Mouse (Mus musculus) heart, embryonic 10.5 days (tissue): Measurements from ENCODE around the gene Exosc8. TPM values are rescaled to one million over a fixed set of nuclear protein-coding genes. Genes with fewer than 3 reads are reported as not detected.
"Not testable (repeated sequence)": the region's sequence is repeated elsewhere in the genome, so short reads cannot be mapped to it uniquely, and the experiment has no call there.

Experiments
- DNase-seq: peaks from one replicate; pipeline ENCODE4 v3.0.0-alpha.2; 2017; ENCODE audit warnings: low spot score
- H3K27ac ChIP-seq: fragments of 300-500 bp; sonication (generic); 2 replicates; pipeline ENCODE4 v1.5.1; 2016; ENCODE audit warnings: mild to moderate bottlenecking
- H3K27me3 ChIP-seq: fragments of 300-500 bp; sonication (generic); 2 replicates; pipeline ENCODE4 v1.6.1; 2016; ENCODE audit warnings: mild to moderate bottlenecking; ENCODE audit not compliant: poor library complexity, insufficient read depth, severe bottlenecking
- H3K36me3 ChIP-seq: fragments of 300-500 bp; sonication (generic); 2 replicates; pipeline ENCODE4 v1.6.1; 2016; ENCODE audit warnings: mild to moderate bottlenecking, moderate library complexity
- H3K4me1 ChIP-seq: fragments of 300-500 bp; sonication (generic); 2 replicates; pipeline ENCODE4 v1.6.1; 2016; ENCODE audit warnings: mild to moderate bottlenecking
- H3K4me3 ChIP-seq: fragments of 300-500 bp; sonication (generic); 2 replicates; pipeline ENCODE4 v1.5.1; 2016; ENCODE audit warnings: mild to moderate bottlenecking, moderate library complexity
- H3K9me3 ChIP-seq: fragments of 300-500 bp; sonication (generic); 2 replicates; pipeline ENCODE4 v1.6.1; 2016; ENCODE audit warnings: mild to moderate bottlenecking, moderate library complexity
- WGBS: fragments of 180-500 bp; shearing (Covaris S2); methylation state at CpG from one replicate; pipeline ENCODE4 v1.1.7; 2016; 5-methylcytosine and 5-hydroxymethylcytosine counted together
- polyA plus RNA-seq: library from polyadenylated mRNA; unstranded; fragments of >200 nt; fragmentation: Nextera tagmentation; extraction: Ambion mirVana; gene quantifications from 2 replicates; pipeline ENCODE4 v1.2.1, GENCODE M21; 2016

Exosc8 gene
- polyA plus RNA-seq, 1 experiment from 2014 or later = 156 TPM

DNA sequence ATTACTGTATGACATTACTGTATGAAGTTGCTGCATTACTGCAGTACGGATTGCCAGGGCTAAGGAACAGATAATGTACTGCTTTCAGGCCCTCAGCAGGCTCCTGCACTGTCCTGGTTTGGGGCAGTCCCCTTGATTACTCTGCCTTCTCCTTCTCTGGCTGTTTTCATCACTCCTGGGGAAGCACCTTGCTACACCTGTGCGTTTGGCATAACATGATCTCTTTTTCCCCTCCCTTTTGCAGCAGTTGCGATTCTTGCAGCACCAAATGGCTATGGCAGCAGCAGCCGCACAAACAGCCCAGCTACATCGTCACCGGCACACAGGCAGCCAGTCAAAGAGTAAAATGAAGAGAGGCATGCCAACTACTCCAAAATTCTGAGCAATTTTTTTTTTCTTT is 7.1 kb downstream of the Exosc8 start:
- no peaks in the 10 kb centered on the region for H3K4me1 ChIP-seq
- no peaks in the 10 kb centered on the region for H3K27me3 ChIP-seq
- no peak overlapping the region for H3K27ac ChIP-seq
- 87% methylated on average over 6 of the region's 6 CpGs for WGBS
- no peak for DNase-seq
- no peak overlapping the region for H3K4me3 ChIP-seq
- no peaks in the 10 kb centered on the region for H3K9me3 ChIP-seq
- H3K36me3 ChIP-seq = peaks cover 84% of the 10 kb centered on the region

DNA sequence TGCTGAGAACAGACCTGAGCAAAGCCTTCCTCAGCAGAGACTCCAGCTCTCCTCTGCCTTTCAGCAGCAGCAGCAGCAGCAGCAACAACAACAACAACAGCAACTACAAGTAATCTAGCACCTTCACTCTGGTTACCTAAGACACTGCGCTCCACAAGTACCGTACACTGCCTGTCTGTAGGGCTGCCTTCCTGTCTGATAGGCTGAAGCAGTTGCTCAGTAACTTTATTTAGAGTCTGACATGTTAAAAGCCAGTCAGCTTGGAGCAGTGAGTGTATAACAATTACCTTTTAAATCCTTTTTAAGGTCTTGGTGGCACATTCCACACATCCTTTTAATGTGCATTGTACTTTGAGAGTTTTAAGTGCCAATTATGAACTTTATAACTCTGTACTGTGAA is 7.6 kb downstream of the Exosc8 start:
- no peaks in the 10 kb centered on the region for H3K27me3 ChIP-seq
- H3K4me3 ChIP-seq = no peak overlapping the region
- DNase-seq = no peak
- no peak overlapping the region for H3K27ac ChIP-seq
- peaks cover 84% of the 10 kb centered on the region for H3K36me3 ChIP-seq
- no peaks in the 10 kb centered on the region for H3K4me1 ChIP-seq
- 95% methylated on average over 2 of the region's 2 CpGs for WGBS
- no peaks in the 10 kb centered on the region for H3K9me3 ChIP-seq

DNA sequence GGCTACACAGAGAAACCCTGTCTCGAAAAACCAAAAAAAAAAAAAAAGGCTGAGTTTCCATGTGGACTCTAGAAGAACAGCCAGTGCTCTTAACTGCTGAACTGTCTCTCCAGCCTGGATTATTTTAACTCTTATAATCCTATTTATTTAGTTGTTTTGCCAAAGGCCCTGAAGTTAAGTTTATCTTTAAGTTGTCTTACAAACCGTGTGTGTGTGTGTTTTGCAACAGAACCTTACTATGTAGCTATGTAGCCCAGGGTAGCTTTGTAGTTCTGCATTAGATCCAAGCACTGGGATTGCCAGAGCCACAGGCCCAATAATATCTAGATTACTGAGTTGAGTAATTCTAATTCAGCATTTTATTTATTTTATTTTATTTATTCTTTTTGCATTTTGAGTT is 9.8 kb downstream of the Exosc8 start:
- no peak for DNase-seq
- Histone ChIP-seq H3K27me3 (no peaks in the 10 kb centered on the region), H3K36me3 (peaks cover 83% of the 10 kb centered on the region), H3K27ac (no peak overlapping the region), H3K4me1 (no peaks in the 10 kb centered on the region), H3K9me3 (no peaks in the 10 kb centered on the region), H3K4me3 (no peak overlapping the region)
- 82% methylated on average over 2 of the region's 2 CpGs for WGBS

- DNase-seq = no peak
- H3K27me3 ChIP-seq = no peaks in the 10 kb centered on the region
- WGBS = 87% methylated on average over 10 of the region's 10 CpGs
- H3K36me3 ChIP-seq = peaks cover 77% of the 10 kb centered on the region
- no peaks in the 10 kb centered on the region for H3K4me1 ChIP-seq
- no peak overlapping the region for H3K27ac ChIP-seq
- H3K4me3 ChIP-seq = no peak overlapping the region
- H3K9me3 ChIP-seq = no peaks in the 10 kb centered on the region
Observed at GRCm38 (mm10) chr3:54723741-54724500, 11.3 kb downstream of the Exosc8 start.

- no peak for DNase-seq
- H3K27me3 ChIP-seq = no peaks in the 10 kb centered on the region
- H3K36me3 ChIP-seq = peaks cover 92% of the 10 kb centered on the region
- no peak overlapping the region for H3K4me3 ChIP-seq
- no peaks in the 10 kb centered on the region for H3K9me3 ChIP-seq
- H3K27ac ChIP-seq = no peak overlapping the region
- H3K4me1 ChIP-seq = no peaks in the 10 kb centered on the region
- 67% methylated on average over 3 of the region's 3 CpGs for WGBS
Observed at GRCm38 (mm10) chr3:54718947-54719346, 16.2 kb downstream of the Exosc8 start.

DNA sequence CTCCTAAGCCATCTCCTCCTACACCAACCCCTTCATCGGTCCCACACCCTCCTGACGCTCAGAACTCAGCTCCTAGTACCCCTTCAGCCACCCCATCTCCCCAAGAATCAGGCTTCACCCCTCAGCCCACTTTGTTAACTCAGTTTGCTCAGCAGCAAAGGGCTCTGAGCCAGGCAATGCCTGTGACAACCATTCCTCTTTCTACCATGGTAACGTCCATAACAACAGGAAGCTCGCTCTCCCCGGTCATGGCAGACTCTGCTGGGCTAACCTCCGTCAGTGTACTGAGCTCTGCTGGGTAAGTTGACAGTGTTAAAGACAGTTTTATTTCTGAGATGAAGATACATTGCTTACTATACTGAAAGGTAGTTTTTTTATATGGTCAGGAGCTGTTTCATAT is 17.8 kb downstream of the Exosc8 start:
- WGBS = 85% methylated on average over 6 of the region's 6 CpGs
- H3K4me1 ChIP-seq = no peaks in the 10 kb centered on the region
- H3K27me3 ChIP-seq = no peaks in the 10 kb centered on the region
- H3K27ac ChIP-seq = no peak overlapping the region
- H3K36me3 ChIP-seq = peaks cover 87% of the 10 kb centered on the region
- no peaks in the 10 kb centered on the region for H3K9me3 ChIP-seq
- DNase-seq = no peak
- H3K4me3 ChIP-seq = no peak overlapping the region

DNA sequence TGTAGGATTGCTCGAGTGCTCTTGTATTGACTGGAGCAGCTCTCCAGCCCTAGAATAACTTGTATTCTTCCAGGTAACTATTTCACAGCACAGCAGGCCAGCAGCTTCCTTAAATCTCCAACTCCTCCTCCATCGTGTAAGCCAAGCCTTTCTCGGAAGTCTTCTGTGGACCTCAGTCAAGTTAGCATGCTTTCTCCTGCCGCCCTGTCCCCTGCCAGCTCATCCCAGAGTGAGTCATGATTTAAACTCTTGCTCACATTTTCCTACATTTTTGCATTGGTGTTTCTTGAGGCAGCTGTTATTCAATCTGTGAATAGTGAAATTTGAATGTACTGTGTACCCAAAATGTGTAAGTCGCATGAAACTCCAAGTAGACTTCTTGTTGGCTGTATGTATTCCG is 19.7 kb downstream of the Exosc8 start:
- DNase-seq = no peak
- H3K4me3 ChIP-seq = no peak overlapping the region
- no peaks in the 10 kb centered on the region for H3K9me3 ChIP-seq
- no peaks in the 10 kb centered on the region for H3K27me3 ChIP-seq
- H3K36me3 ChIP-seq = peaks cover 87% of the 10 kb centered on the region
- WGBS = 93% methylated on average over 6 of the region's 6 CpGs
- no peak overlapping the region for H3K27ac ChIP-seq
- H3K4me1 ChIP-seq = no peaks in the 10 kb centered on the region

GRCm38 (mm10) chr3:54714253-54714652 is 20.9 kb downstream of the Exosc8 start, which contains the start of gene Gm21958:
TSS of gene Gm21958 (minus strand) at chr3:54714353.
- no peaks in the 10 kb centered on the region for H3K9me3 ChIP-seq
- WGBS = 89% methylated on average over 6 of the region's 6 CpGs
- H3K4me3 ChIP-seq = no peak within 1 kb of the TSS
- no peaks in the 10 kb centered on the region for H3K27me3 ChIP-seq
- peaks cover 94% of the 10 kb centered on the region for H3K36me3 ChIP-seq
- H3K27ac ChIP-seq = no peak within 1 kb of the TSS
- no peak for DNase-seq
- no peaks in the 10 kb centered on the region for H3K4me1 ChIP-seq

DNA sequence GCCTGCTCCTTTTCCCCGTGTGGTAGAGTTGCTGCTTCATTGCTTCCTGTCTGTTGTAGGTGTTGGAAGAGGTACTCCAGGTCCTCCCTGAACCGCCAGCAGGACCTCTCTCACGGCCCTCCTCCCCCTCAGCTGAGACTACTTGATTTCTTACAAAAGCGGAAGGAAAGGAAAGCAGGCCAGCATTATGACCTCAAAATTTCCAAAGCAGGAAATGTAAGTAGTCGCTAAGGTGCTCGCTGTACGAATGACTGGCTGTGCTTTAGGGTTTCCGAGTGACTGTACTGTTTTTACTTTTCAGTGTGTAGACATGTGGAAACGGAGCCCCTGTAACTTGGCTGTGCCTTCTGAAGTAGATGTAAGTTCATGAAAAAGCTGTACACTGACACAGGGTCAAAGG is 26.2 kb downstream of the Exosc8 start:
- Histone ChIP-seq H3K4me1 (no peaks in the 10 kb centered on the region), H3K27ac (no peak overlapping the region), H3K27me3 (no peaks in the 10 kb centered on the region), H3K9me3 (no peaks in the 10 kb centered on the region), H3K4me3 (no peak overlapping the region), H3K36me3 (peaks cover 91% of the 10 kb centered on the region)
- no peak for DNase-seq
- 78% methylated on average over 9 of the region's 9 CpGs for WGBS

DNA sequence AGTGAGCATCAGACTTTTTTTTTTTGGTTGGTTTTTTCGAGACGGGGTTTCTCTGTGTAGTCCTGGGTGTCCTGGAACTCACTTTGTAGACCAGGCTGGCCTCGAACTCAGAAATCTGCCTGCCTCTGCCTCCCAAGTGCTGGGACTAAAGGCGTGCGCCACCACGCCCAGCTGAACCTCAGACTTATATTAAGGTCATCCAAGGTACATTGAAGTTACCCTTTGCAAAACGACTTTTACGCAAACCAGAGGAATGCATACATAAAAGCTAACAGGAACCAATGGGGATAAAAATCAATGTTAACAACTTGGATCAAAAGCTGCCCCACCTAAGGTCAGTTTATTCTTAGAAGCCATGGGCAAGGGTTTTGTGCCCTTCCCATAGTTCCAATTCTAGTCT is 31.1 kb downstream of the Exosc8 start:
- H3K36me3 ChIP-seq = peaks cover 88% of the 10 kb centered on the region
- not testable (repeated sequence) for H3K4me1 ChIP-seq, H3K4me3 ChIP-seq, H3K27ac ChIP-seq, H3K27me3 ChIP-seq, H3K9me3 ChIP-seq, DNase-seq
- 98% methylated on average over 8 of the region's 8 CpGs for WGBS

- no peak for DNase-seq
- Histone ChIP-seq H3K36me3 (peaks cover 88% of the 10 kb centered on the region), H3K4me3 (no peak overlapping the region), H3K4me1 (no peaks in the 10 kb centered on the region), H3K27ac (no peak overlapping the region), H3K27me3 (no peaks in the 10 kb centered on the region), H3K9me3 (no peaks in the 10 kb centered on the region)
- WGBS = 42% methylated on average over 5 of the region's 5 CpGs
Observed at GRCm38 (mm10) chr3:54699759-54700301, 35.4 kb downstream of the Exosc8 start.

- no peak for DNase-seq
- Histone ChIP-seq H3K27me3 (no peaks in the 10 kb centered on the region), H3K36me3 (peaks cover 33% of the 10 kb centered on the region), H3K4me3 (peak overlapping the region; percentile 84), H3K4me1 (no peaks in the 10 kb centered on the region), H3K9me3 (no peaks in the 10 kb centered on the region), H3K27ac (peak overlapping the region; percentile 94)
- 0% methylated on average over 8 of the region's 8 CpGs for WGBS
Observed at GRCm38 (mm10) chr3:54693056-54693415, 42.2 kb downstream of the Exosc8 start.

GRCm38 (mm10) chr3:54692202-54693055 is 42.8 kb downstream of the Exosc8 start, which contains the start of gene Supt20:
TSS of gene Supt20 (plus strand) at chr3:54692807.
- Histone ChIP-seq H3K27ac (peak within 1 kb of the TSS; percentile 94), H3K4me1 (no peaks in the 10 kb centered on the region), H3K4me3 (peak within 1 kb of the TSS; percentile 84), H3K36me3 (peaks cover 27% of the 10 kb centered on the region), H3K9me3 (no peaks in the 10 kb centered on the region), H3K27me3 (no peaks in the 10 kb centered on the region)
- peak; percentile 98 for DNase-seq
- 1% methylated on average over 65 of the region's 65 CpGs for WGBS
